Mouse (Mus musculus) heart, postnatal 10 days (tissue): ENCODE data around the gene Zzef1. TPM values are rescaled to one million over a fixed set of nuclear protein-coding genes. Genes with fewer than 3 reads are reported as not detected.
"Not testable (repeated sequence)": the region's sequence is repeated elsewhere in the genome, so short reads cannot be mapped to it uniquely, and the experiment has no call there.

Source experiments
- DNase-seq, 2 experiments: peaks; one replicate each; pipeline ENCODE4 v3.0.0; 2021
- intact Hi-C: fragments of 180-260 bp; cut with DNase I; formaldehyde crosslinking; loops from one replicate; pipeline ENCODE4 v1.15.1; 2025
- total RNA-seq, 2 experiments: library from RNA; stranded (reverse); gene quantifications; 2 replicates each; pipeline ENCODE4 v1.2.3; 2021

Gene Zzef1
- 10 to 100 TPM; 28.0 to 33.2 TPM for total RNA-seq

DNA sequence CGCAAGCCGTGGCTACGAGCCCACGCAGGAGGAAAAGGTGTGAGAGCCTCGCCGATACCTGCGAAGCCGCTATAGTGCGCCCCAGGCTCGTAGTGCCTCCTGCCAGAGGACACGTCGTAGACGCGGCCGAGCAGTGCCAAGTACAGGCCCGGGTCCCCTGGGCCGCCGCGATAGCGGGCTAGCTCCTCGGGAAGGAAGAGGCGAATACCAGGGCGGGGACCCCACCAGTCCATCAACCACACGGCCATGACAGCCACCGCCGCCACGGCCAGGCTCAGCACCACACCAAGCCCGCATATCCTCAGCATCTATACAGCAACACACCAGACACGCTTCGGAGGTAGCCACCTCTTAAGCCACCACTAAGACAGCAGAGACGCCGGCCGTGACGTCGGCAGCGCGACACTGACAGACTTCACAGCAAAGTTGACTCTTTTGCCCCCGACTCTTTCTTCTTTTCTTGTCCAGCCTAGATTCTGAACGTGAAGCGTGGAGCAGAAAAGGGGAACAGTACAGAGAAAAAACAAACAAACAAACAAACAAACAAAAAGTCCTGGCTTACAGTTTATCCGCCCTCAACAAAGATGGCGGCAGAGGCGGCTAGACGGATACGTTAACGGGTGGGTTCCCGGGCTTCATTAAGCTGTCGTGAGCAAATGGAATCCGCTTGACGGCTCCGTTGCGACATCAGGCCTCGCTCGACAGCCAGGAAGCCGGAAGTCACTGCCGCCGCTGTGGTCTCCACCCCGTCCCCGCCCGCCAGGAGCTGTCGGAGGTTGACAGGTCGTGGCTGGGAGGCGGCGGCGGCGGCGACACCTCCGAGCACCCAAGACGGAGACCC is at the start of gene Zzef1, which contains the start of gene Cyb5d2:
Gene Zzef1 (plus strand): TSS at position 772 of the 841 bp plus-strand sequence.
Gene Cyb5d2 (minus strand): TSS at position 688 of the 841 bp plus-strand sequence.
- intact Hi-C loops: no loop called here

DNA sequence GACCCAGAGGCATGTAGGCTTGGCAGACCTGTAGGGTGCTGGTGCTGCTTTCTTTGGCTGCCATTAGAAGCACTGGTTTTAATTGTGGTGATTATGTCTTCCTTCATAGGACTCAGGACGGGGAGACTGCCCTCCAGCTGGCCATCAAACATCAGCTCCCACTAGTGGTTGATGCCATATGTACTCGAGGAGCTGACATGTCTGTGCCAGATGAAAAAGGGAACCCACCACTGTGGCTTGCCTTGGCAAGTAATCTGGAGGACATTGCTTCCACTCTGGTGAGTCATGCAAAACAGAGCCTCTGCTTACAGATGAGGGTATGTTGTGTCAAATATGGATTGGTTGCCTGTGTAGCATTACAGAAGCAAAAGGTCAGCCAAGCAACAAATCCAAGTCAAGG is 44.1 kb upstream of the Zzef1 start:
- intact Hi-C loops: no loop called here
- DNase-seq: peak; percentile 19 to 26

More for the DNA sequence above, at the start of gene Zzef1, which contains the start of gene Cyb5d2:
- DNase-seq: peak; percentile 96 to 97

DNA sequence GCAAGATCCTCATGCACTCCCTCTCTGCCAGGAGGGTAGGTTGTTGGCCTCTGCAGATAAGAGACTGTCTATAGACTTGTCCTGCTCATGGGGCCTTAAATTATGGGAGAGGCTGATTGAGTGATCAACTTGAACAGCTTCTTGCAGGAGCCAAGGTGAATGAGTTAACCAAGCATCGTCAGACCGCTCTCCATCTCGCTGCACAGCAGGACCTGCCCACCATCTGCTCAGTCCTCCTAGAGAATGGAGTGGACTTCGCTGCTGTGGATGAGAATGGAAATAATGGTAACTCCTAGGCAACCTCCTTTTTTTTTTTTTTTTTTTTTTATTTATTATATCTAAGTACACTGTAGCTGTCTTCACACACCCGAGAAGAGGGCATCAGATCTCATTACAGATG is 37.7 kb upstream of the Zzef1 start:
- no peak for DNase-seq
- intact Hi-C loops: no loop called here

DNA sequence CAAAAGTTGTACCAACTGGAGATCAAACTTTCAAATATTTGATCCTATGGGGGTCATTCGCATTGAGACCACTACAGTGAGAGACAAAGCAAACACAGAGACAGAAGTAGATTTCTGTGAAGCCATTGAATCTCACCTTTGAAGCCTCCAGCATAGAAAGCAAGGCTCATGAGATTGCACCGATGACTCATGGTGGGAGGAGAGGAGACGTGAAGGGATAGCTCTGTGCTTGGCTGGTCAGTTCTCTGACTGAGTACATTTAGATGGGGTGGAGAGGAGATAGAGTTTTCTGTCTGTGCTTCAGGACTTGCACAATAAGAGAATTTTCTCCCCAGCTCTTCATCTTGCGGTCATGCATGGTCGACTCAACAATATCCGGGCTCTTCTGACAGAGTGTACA is 36.4 kb upstream of the Zzef1 start:
- DNase-seq: no peak
- intact Hi-C loops: no loop called here

DNA sequence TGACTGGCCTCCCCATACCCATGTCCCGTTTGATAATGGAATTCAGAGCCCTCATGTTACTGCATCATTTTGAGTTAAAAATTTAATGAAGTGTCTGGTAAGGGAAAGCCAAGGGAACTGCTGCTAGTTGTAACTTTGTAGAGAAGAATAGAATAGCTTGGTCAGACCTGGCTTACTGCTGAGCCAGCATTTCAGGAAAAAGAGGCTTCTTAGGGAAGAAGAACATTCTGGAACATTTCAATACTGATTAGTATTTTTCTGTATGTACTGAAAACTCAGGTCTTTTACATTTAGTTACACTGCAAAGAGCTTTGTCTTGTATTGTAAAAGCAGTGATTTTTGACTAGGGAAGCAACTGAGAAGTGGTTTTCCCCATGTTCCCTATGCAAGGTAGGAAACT is 35.2 kb upstream of the Zzef1 start:
- DNase-seq: no peak
- intact Hi-C loops: no loop called here

DNA sequence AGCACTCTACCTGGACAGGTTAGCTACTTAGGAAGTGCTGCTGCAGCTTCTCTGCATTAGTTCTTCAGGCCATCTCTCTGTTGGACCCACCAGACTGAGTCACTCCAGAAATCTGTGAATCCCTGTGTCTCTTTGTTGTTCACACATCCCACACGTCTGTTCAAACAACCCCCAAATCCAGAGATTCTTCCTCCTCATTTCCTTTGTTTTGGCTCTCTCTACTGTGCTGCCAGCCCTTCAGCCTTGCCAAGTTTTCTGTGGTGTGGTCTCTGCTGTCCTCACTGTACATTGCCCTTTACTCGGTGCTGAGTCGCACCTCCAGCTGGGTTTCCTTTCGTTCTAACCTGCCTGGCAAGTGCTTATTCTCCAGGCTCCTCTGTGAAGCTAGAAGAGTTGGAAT is 31.8 kb upstream of the Zzef1 start:
- DNase-seq: no peak
- intact Hi-C loops: no loop called here

DNA sequence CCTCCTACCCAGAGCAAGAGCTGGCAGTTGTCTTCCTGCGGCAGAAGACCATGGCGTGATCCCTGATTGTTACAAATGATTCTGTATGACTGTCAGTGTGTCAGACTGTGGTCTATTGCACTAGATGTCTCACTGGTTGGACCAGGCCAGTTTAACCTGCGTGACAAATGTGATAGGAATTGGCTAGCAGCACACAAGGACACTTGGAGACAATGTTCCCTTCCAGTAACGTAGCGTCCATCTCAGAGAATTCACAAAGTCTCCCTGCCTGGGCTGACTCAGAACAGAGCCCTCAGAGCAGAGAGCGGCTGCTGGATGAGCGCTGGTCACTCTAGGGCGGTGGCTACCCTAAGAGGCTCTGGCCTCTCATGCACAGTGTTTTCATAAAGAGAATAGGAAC is 28.3 kb upstream of the Zzef1 start:
- DNase-seq: no peak
- intact Hi-C loops: no loop called here

DNA sequence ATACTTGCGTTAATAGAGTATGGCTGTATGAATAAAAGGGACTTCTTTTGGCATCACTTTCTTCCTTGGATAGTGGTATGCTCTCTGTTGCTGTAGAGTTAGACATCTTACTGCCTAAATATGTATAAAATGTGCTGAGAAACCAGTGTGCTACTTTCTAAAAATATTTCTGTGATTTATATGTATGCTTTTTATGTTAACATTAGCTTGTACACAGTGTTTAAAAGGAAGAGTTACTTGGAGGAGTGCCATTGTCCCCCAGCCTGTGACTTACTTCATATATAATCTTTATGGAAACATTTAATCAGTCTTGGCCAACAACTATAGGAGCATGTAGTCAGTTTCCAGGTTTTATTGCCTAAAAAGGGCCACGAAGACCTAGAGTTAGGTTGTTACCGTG is 27.0 kb upstream of the Zzef1 start:
- intact Hi-C loops: no loop called here
- DNase-seq: no peak

DNA sequence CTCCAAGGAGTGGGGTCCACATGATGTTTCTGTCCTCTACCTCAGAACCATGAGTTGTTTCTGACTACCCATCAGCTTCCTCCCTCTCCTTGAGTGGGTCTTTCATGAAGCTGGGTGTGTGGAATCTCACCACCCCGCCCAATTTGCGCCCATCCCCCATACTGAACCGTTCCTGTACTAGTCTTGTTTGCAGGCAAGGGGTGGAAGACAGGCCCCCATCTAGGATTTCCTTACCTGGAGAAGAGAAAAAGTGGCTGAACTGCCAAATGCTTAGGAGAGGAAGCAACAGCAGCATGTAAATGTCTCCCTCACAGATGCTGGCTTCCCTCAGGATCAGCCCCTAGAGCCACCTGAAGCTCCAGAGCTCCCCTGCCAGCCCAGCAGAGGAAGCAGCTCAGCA is 25.7 kb upstream of the Zzef1 start:
- DNase-seq: no peak
- intact Hi-C loops: no loop called here

DNA sequence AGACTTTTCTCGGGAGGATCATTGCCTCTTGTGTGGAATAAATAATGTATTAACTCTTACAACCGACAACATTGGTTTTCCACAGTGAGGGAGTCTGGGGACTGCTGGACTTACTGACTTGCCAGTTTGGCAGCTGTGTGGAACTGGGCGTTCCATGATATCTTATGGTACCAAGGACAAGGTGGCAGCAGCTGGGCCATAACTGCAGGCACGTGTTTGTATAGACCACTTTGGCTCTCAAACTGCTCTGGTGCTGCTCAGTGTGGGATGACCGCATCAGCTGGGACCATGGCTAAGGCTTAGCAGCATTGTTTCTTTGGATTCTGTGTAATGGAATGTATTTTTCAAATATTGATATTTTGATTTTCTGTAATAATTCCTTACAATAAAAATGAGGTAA is 25.2 kb upstream of the Zzef1 start:
- DNase-seq: no peak
- intact Hi-C loops: no loop called here

DNA sequence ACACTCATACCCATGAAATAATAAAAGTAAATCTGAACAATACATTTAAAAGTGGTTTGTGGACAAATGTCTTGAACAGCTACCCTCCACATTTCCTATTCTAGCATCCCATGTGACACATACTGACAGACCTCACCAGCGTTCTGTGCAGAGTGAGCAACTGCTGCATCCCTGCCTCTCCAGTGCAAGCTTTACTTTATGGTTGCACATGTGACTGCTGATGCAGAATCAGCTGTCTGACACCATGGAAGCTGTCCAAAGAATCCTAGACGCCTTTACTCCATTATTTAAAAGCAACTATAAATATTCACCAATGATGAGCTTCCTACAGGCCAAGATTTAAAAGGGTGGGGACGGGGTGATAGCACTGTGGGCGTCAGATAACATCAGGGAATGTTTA is 24.6 kb upstream of the Zzef1 start:
- intact Hi-C loops: no loop called here

DNA sequence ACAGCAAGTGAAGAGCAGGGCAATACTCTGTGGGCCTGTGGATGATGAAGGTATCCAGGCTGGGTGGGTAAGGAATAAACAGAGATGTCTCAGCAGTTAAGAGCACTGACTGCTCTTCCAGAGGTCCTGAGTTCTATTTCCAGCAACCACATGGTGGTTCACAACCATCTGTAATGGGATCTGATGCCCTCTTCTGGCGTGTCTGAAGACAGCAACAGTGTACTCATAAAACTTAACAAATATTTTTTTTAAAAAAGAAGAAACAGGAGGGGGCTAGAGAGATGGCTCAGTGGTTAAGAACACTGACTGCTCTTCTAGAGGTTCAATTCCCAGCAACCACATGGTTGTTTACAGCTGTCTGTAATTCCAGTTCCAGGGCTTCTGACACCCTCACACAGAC is 23.4 kb upstream of the Zzef1 start:
- intact Hi-C loops, DNase-seq: not testable (repeated sequence)

More for the DNA sequence above, 24.6 kb upstream of the Zzef1 start:
- no peak for DNase-seq

DNA sequence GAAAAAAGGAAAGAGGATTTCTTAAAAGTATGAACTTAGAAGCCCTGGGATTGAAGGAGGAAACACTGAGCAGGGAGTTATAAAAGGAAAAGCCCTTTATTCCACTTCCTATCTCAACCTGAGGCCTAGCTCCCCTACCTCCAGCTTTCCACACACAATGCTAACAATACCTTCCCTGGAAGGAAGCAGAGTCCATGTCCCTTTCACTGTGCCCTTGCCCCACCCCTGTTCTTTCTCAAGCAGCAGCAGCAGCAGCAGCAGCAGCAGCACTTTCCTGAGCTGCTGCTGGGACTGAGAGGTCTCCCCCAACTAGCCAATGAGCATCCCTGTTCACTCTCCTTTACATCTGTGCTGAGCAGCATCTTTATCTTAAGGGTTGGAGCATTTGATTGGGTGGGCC is 17.1 kb upstream of the Zzef1 start:
- intact Hi-C loops: no loop called here
- no peak for DNase-seq

DNA sequence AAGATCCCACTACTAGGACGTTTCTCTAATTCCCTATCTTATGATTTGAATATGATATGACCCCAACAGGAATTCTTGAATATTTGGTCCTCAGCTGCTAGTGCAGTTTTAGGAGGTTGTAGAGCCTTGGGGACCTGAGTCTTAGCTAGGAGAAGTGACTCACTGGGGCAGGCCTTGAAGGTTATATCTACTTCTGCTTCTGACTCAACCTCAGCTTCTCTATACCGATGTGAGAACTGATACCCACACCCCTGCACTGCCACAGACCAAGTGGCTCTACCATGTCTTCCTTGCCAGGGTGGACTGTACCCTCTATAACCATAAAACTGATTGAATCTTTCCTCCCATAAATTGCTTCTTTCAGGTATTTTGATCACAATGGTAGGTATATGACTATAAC is 13.9 kb upstream of the Zzef1 start:
- intact Hi-C loops: no loop called here
- DNase-seq: no peak

DNA sequence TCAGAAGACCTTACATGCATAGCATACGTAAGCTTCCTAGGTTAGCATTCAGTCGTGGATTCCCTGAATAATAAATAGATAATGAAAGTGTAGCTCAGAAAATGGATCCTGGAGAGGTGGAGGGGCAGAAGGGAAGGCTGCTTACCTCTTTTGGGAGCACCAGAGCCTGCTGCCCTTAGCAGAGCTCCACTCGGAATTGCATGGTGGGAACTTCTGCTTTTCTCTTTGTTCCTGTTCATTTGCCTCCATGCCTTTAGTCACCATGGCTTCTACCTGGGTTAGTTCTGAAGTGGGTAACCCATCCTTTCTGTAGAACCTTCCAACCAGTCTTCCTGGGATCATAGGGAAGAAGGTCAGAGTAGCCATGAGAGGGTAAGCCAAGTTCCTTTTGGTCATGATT is 13.5 kb upstream of the Zzef1 start:
- intact Hi-C loops: no loop called here

DNA sequence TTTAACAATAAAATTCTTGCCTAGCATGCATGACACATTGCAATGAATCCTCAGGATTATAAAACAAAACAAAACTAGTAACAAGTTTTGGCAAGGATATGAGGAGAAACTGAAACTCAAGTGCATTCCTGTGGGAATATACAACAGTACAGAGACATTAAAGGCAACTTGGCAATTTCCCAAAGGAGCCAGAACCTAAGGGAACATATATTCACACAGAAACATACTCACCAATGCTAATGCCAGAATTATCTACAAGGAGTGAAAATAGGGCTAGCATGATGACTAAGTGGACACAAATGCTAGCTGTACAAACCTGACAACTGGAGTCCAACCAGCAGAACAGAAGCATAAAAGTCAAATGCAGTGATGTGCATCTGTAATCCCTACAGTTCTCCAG is 4.0 kb upstream of the Zzef1 start:
- no peak for DNase-seq
- intact Hi-C loops: no loop called here

More for the DNA sequence above, 13.5 kb upstream of the Zzef1 start:
- no peak for DNase-seq

DNA sequence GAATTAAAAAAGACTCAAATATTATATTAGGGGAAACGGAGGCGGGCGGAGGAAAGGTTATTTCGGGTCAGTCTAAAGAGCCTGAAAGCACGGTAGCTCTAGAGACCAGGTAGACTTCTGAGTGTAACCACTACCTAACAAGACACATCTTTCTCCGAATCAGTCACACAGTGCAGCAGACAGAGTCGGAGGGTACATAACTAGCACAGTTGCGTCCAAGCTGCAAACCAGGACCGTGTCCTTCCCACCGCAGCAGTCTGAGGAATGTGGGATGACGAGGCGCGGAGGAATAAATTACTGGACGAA is 924 bp upstream of the Zzef1 start:
- intact Hi-C loops: no loop called here
- no peak for DNase-seq

DNA sequence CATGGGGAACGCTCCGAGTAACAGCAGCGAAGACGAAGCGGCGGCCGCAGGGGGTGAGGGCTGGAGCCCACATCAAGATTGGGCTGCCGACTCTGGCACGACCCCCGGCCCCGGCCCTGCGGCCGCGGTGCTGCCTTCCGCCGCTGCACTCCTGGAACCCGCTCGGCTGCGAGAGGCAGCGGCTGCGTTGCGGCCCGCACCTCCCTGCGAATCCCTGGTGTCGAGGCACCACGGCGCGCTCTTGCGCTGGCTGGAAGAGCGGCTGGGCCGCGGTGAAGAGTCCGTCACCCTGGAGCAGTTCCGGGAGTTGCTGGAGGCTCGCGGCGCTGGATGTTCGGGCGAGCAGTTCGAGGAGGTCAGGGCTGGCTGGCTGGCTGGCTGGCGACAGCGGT is 266 bp downstream of the Zzef1 start:
- intact Hi-C loops: no loop called here
- DNase-seq: no peak

DNA sequence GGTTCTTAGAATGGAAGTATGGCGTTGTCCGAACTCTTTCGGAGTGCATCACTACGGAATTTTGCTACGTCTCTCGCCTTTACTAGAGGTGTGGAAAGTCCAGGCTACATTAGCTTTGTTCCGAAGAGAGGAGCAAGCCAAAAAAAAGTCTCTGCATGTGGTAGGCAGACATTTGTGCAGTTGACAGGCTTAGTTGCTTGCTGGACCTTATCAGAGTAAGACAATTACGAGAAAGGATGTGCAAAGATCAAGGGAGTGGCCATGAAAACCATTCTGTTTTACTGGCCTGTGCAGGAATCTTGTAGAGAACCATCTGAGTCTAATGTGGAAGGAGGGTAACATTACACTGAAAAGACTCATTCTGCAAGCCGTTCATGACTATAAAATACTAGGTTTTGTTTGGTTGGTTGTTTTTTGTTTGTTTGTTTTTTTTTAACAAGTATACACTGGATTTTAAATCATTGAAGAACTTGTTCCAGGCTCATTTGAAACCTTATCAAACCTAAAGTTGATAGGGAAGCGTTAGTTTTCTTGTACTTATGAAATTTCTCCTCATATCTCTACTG is 830 bp downstream of the Zzef1 start:
- DNase-seq: no peak
- intact Hi-C loops: no loop called here

DNA sequence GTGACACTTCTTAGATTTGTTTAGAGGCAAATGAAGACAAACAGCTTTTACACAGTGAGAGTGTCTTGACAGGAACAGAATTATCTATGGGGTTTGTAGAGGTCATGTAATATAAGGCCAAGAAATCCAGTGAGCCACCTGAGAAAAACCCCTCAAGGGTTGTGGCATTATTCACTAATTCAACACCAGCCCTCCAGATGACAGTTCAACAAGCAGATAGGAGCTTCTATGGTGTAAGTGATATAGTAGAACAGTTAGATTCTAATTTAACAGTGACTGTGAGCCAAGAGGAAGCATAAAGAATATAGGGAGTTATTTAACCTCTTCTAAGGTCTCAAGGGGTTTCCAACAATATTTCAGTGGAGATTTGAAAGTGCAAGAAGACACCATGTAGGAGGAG is 2.1 kb downstream of the Zzef1 start:
- intact Hi-C loops: no loop called here
- DNase-seq: no peak

DNA sequence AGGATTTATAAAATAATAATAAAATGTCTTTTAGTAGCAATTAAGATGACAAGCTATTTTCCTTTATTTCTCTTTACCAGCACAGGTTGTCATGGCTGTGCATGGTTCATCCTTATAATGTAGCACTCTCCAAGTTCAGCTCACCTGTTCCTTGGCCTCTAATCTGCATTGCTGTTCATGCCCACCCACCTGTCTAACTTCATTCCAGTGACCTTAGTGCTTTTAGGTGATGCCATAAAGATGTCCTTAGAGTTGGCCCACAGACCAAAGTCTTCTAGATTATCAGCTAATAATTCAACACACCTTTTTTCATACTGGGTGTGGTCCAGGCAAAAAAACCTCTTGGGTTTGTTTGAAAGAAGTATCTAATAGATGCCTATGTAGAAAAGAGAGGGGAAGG is 5.2 kb downstream of the Zzef1 start:
- intact Hi-C loops: no loop called here
- no peak for DNase-seq

DNA sequence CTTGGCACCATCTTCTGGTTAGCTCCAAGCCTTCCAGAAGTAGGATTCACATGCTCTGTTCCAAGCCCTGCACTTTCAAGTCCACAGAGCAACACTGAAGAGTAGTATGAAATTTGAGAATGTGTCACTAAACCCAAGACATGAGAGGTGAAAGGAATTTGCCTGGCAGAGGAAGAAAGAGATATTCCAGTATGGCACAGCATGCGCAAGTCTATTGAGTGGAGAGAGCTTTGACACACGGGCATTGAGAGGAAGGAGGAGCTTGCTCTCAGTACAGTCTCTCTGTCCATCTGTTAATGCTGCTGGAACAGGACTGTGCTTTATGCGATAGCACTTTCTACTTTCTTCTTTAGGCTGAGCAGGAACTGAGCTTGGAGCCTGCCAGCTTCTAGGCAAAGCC is 7.0 kb downstream of the Zzef1 start:
- intact Hi-C loops: no loop called here
- DNase-seq: peak; percentile 42 to 52

DNA sequence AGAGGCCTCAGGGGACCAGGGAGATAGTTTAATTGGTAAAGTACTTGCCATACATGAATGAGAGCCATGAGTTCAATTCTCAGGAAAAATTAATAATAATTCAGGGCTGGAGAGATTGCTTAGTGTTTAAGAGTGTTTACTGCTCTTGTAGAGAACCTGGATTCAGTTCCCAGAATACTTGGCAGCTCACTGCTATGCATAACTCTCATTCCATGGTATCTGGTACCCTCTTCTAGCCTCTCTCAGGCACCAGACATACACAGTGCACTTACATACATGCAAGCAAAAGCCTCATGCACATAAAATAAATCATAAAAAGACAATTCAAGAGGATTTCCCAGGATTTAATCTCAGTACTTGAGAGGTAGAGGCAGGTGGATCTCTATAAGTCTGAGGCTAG is 8.6 kb downstream of the Zzef1 start:
- peak in 1 of 2 experiments; percentile 24 for DNase-seq
- intact Hi-C loops: no loop called here
